Mouse (Mus musculus) liver, postnatal 0 days (tissue): ENCODE results near the gene Strn3. TPM values are rescaled to one million over a fixed set of nuclear protein-coding genes. Genes with fewer than 3 reads are reported as not detected.

Experiments
- ATAC-seq: fragments of 200-750 bp; cut with Nextera tagmentation; 2 replicates; pipeline ENCODE4 v1.8.0; 2017; ENCODE audit warnings: mild to moderate bottlenecking, moderate library complexity
- DNase-seq: peaks from one replicate; pipeline ENCODE4 v3.0.0-alpha.2; 2016
- H3K27ac ChIP-seq: fragments of 300-500 bp; sonication (generic); 2 replicates; pipeline ENCODE4 v1.5.1; 2014; ENCODE audit warnings: antibody characterized with exemption, moderate library complexity, mild to moderate bottlenecking, low read depth
- H3K27me3 ChIP-seq: fragments of 300-500 bp; sonication (generic); 2 replicates; pipeline ENCODE4 v1.6.1; 2014; ENCODE audit warnings: low read length, control low read depth, mixed read lengths; ENCODE audit not compliant: insufficient read depth
- H3K36me3 ChIP-seq: fragments of 300-500 bp; sonication (generic); replicated peaks from 2 replicates; pipeline ENCODE4 v1.6.1; 2014; ENCODE audit warnings: mild to moderate bottlenecking, control low read depth, low read length, moderate library complexity, mixed read lengths; ENCODE audit not compliant: insufficient read depth
- H3K4me1 ChIP-seq: fragments of 300-500 bp; sonication (generic); 2 replicates; pipeline ENCODE4 v1.6.1; 2014; ENCODE audit warnings: antibody characterized with exemption, mild to moderate bottlenecking, control low read depth; ENCODE audit not compliant: insufficient read depth
- H3K4me2 ChIP-seq: fragments of 300-500 bp; sonication (generic); 2 replicates; pipeline ENCODE4 v1.6.1; 2014; ENCODE audit warnings: low read depth, mild to moderate bottlenecking, low read length, moderate library complexity, mixed read lengths
- H3K4me3 ChIP-seq: fragments of 300-500 bp; sonication (generic); 2 replicates; pipeline ENCODE4 v1.5.1; 2014; ENCODE audit warnings: low read depth, low read length
- H3K9ac ChIP-seq: fragments of 300-500 bp; sonication (generic); replicated peaks from 2 replicates; pipeline ENCODE4 v1.6.1; 2014; ENCODE audit warnings: mild to moderate bottlenecking, moderate library complexity
- H3K9me3 ChIP-seq: fragments of 300-500 bp; sonication (generic); 2 replicates; pipeline ENCODE4 v1.6.1; 2016; ENCODE audit warnings: mild to moderate bottlenecking, control low read depth, low read length, mixed read lengths
- CTCF ChIP-seq: sonication (generic); IDR thresholded peaks from 2 replicates; pipeline ENCODE4 v1.5.1; 2016; ENCODE audit warnings: antibody characterized with exemption, low read depth
- EP300 ChIP-seq: IDR thresholded peaks from 2 replicates; pipeline ENCODE4 v1.6.1; 2016; ENCODE audit warnings: antibody characterized with exemption, low read depth, mild to moderate bottlenecking
- WGBS: fragments of 180-500 bp; shearing (Covaris S2); extraction: QIAGEN DNeasy Blood & Tissue Kit; methylation state at CpG from one replicate; pipeline ENCODE4 v1.1.7; 2014; ENCODE audit not compliant: insufficient replicate concordance; 5-methylcytosine and 5-hydroxymethylcytosine counted together
- polyA plus RNA-seq: library from polyadenylated mRNA; unstranded; fragments of >200 nt; fragmentation: Nextera tagmentation; extraction: Ambion mirVana; gene quantifications from 2 replicates; pipeline ENCODE4 v1.2.1, GENCODE M21; 2015

The Strn3 gene
- 11.5 and 11.9 TPM in 2 replicates for polyA plus RNA-seq

GRCm38 (mm10) chr12:51691845-51692632, at the start of gene Strn3:
Gene Strn3 (minus strand): TSS chr12:51691897.
- H3K9me3 ChIP-seq: no peaks in the 10 kb centered on the region
- WGBS: under 1% methylated on average over 55 of the region's 56 CpGs
- H3K27ac ChIP-seq: peak within 1 kb of the TSS; percentile 95
- peak; percentile 93 for ATAC-seq
- H3K9ac ChIP-seq: peak within 1 kb of the TSS; percentile 89
- peaks cover 22% of the 10 kb centered on the region for H3K4me1 ChIP-seq
- TF ChIP-seq EP300 (no peak), CTCF (no peak)
- H3K4me3 ChIP-seq: peak within 1 kb of the TSS; percentile 77
- no peaks in the 10 kb centered on the region for H3K27me3 ChIP-seq
- H3K4me2 ChIP-seq: peak within 1 kb of the TSS; percentile 80
- peak; percentile 98 for DNase-seq
- H3K36me3 ChIP-seq: no peaks in the 10 kb centered on the region

GRCm38 (mm10) chr12:51736807-51737206, 45.1 kb upstream of the Strn3 start:
- TF ChIP-seq CTCF (no peak), EP300 (no peak)
- Histone ChIP-seq H3K4me1 (peaks cover 2% of the 10 kb centered on the region; the same call in 1 of the 2 replicates), H3K4me3 (no peak overlapping the region), H3K9ac (no peak overlapping the region), H3K27ac (no peak overlapping the region), H3K27me3 (no peaks in the 10 kb centered on the region), H3K36me3 (no peaks in the 10 kb centered on the region; the same call in 1 of the 2 replicates), H3K4me2 (no peak overlapping the region), H3K9me3 (no peaks in the 10 kb centered on the region)
- ATAC-seq (no peak), DNase-seq (no peak)
- WGBS: 92% methylated on average over 1 of the region's 1 CpGs

DNA sequence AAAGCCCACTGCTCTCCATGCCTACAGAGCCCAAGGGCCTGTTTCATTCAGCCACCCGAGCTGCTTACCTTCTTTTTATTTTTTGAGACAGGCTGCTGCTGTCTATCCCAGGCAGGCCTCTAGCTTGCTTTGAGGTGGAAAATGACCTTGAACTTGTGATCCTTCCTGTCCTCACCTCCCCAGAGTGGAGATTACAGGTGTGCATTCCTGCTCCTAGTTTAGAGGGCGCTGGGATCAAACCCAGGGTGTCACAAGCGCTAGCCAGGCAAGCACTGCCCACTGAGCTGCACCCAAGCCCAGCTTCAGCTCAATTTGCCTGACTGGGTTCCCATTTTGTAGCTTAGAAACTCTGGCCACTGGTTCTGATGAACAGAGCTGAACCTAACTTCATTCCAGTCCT, 44.7 kb upstream of the Strn3 start:
- Histone ChIP-seq H3K4me3 (no peak overlapping the region), H3K9ac (no peak overlapping the region), H3K27me3 (no peaks in the 10 kb centered on the region), H3K4me2 (no peak overlapping the region), H3K36me3 (no peaks in the 10 kb centered on the region; the same call in 1 of the 2 replicates), H3K4me1 (peaks cover 2% of the 10 kb centered on the region; the same call in 1 of the 2 replicates), H3K27ac (no peak overlapping the region), H3K9me3 (no peaks in the 10 kb centered on the region)
- 69% methylated on average over 3 of the region's 3 CpGs for WGBS
- no peak for TF ChIP-seq CTCF
- no peak for TF ChIP-seq EP300
- DNase-seq (no peak), ATAC-seq (no peak)

- Histone ChIP-seq H3K27me3 (no peaks in the 10 kb centered on the region), H3K4me2 (no peak overlapping the region), H3K4me3 (no peak overlapping the region), H3K36me3 (no peaks in the 10 kb centered on the region; the same call in 1 of the 2 replicates), H3K9ac (no peak overlapping the region), H3K9me3 (no peaks in the 10 kb centered on the region), H3K27ac (no peak overlapping the region), H3K4me1 (peaks cover 2% of the 10 kb centered on the region; the same call in 1 of the 2 replicates)
- WGBS: 59% methylated on average over 7 of the region's 7 CpGs
- DNase-seq (no peak), ATAC-seq (no peak)
- TF ChIP-seq EP300 (no peak), CTCF (no peak)
Measured at GRCm38 (mm10) chr12:51735840-51736271, 44.2 kb upstream of the Strn3 start.

DNA sequence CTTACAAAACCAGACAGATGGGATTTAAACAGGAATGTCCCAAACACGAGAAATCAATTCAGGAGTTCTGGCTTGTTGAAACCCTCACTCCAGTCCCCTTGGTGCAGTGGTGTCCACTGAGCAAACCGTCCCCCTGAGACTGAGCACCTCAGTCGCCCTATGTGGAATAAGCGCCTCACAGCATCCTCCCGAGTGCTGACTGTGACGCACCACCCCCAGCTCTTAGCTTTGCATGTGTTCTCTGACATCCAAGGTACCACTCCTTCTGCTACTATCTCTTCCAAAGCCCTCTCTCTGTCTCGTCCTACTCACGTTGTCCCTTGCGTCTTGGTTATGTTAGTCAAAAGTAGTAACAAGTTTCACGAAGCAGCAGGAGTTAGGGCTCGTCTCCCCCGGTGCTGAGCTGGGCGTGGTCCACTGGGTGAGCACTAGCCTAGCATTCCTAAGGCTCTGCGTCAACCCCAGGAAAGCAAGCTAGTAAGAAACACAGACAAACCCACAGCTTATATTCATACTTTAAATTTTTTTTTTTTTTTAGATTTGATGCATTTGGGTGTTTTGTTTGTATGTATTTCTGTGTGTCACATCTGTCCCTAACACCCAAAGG, 43.0 kb upstream of the Strn3 start:
- H3K4me2 ChIP-seq: no peak overlapping the region

DNA sequence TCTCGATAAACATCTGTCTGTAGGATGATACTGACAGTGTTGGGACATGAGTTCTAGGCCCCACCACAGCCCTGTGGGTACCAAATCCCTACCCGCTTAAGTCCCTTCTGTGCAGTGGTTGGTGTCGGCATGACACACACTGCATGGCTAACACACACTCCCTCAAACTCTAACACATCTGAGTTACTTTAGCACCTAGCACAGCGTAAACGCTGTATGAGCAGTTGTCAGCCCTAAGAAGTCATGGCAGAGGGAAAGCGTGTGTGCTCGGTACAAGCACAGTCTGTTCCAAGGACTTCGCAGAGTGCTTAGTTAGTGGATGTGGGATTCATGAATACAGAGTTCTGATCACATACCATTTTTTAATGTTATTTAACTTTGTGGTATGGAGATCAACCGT, 38.1 kb upstream of the Strn3 start:
- DNase-seq (no peak), ATAC-seq (no peak)
- H3K4me1 ChIP-seq: no peaks in the 10 kb centered on the region
- H3K4me3 ChIP-seq: no peak overlapping the region
- WGBS: 94% methylated on average over 9 of the region's 9 CpGs
- no peaks in the 10 kb centered on the region for H3K27me3 ChIP-seq
- H3K36me3 ChIP-seq: peaks cover 3% of the 10 kb centered on the region; the same call in 1 of the 2 replicates
- H3K9me3 ChIP-seq: no peaks in the 10 kb centered on the region
- H3K9ac ChIP-seq: no peak overlapping the region
- TF ChIP-seq EP300 (no peak), CTCF (no peak)
- no peak overlapping the region for H3K4me2 ChIP-seq
- H3K27ac ChIP-seq: no peak overlapping the region

More for the DNA sequence above, 43.0 kb upstream of the Strn3 start:
- Histone ChIP-seq H3K27ac (no peak overlapping the region), H3K4me3 (no peak overlapping the region), H3K4me1 (peaks cover 2% of the 10 kb centered on the region; the same call in 1 of the 2 replicates), H3K36me3 (no peaks in the 10 kb centered on the region), H3K9me3 (no peaks in the 10 kb centered on the region), H3K27me3 (no peaks in the 10 kb centered on the region), H3K9ac (no peak overlapping the region)
- WGBS: 70% methylated on average over 14 of the region's 14 CpGs
- ATAC-seq (no peak), DNase-seq (no peak)
- TF ChIP-seq EP300 (no peak), CTCF (no peak)
